Mouse (Mus musculus): Measurements from ENCODE around the gene Ptgds. TPM values are rescaled to one million over a fixed set of nuclear protein-coding genes. Genes with fewer than 3 reads are reported as not detected.

Ptgds gene
- polyA plus RNA-seq, 1 experiment from 2014 or later, result 0.80 TPM

DNA sequence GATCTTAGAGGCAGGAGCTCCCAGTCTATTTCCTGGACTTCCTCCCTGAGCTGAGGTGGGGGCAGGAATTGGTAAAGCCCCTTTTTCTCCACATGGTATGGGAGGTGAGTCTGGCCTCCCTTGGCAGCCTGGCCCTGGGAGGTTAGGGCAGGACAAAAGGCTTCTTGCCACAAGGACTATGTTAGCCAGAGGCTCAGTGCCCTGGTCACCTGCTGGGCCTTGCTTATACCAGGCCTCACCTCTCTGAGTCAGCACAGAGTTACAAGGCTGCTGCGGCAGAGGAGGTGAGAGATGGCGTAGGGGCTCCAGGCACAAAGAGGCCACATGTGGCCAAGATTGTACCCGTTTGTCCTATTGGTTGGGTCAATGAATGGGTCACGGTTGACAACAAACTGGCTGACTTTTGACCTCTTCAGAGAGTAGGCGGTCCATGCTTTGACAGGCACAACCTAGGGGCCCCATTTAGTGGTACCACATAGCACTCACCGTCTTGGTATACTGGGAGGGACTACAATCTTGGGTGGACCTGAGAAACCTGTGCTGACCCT lies 38.5 kb downstream of the Ptgds start:
- no peak for ATAC-seq (ENCODE audit: low FRiP score, low read depth)
- Histone ChIP-seq H3K9ac (no peak overlapping the region), H3K4me3 (no peak overlapping the region), H3K9me3 (no peaks in the 10 kb centered on the region), H3K4me2 (replicated peaks) (no peak overlapping the region), H3K36me3 (peaks cover 6% of the 10 kb centered on the region; the same call in 1 of the 2 replicates), H3K27ac (no peak overlapping the region), H3K4me1 (peaks cover 8% of the 10 kb centered on the region; the same call in 1 of the 2 replicates), H3K27me3 (peaks cover 31% of the 10 kb centered on the region)
- WGBS, result 62% methylated on average over 6 of the region's 6 CpGs

DNA sequence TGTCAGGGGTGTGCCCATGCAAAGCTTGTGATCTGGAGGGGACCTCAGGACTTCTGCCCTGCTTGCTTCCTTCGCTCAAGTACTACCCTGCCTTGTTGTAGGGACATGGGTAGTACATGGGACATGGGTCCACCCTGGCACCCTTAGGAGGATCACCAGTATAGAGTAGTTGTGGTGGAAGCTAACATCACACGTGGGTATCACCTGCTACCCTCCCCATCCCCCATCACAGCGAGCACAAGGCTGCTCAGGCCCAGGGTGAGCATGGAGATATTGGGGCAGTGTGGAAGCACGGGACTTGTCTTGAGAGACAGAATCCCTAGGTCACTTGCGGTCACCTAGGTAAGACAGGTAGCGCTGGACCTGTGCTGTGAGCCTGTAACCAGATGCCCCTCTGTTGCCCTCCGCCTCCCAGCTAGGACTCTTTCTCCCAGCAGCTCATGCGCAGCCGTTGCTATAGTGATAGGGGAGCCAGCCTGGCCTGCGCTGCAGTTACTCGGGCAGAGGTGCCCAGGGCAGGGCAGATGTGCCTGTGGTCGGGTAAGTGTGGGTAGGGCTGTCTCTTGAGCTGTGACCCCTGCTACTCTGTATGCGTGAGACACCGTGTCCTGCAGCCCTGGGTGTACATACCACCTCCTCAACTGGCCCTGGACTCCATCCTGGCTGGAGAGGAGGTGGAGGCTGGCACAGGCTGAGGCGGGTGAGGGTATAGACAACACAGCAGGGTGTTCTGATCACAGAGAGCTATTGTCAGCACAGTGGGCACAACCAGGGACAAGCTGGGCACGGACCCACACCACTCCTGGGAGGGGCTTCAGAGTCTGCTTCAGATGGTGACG lies 39.2 kb downstream of the Ptgds start:
- Histone ChIP-seq H3K9ac (no peak overlapping the region), H3K27me3 (peaks cover 38% of the 10 kb centered on the region), H3K4me2 (replicated peaks) (no peak overlapping the region), H3K4me1 (peaks cover 8% of the 10 kb centered on the region; the same call in 1 of the 2 replicates), H3K9me3 (no peaks in the 10 kb centered on the region), H3K4me3 (no peak overlapping the region), H3K36me3 (peaks cover 4% of the 10 kb centered on the region; the same call in 1 of the 2 replicates), H3K27ac (no peak overlapping the region)
- no peak for ATAC-seq (ENCODE audit: low FRiP score, low read depth)
- 76% methylated on average over 17 of the region's 17 CpGs for WGBS

- Histone ChIP-seq H3K4me2 (replicated peaks) (peak overlapping the region; percentile 90), H3K9ac (peak overlapping the region; percentile 77; the same call in 1 of the 2 replicates), H3K4me1 (peaks cover 8% of the 10 kb centered on the region; the same call in 1 of the 2 replicates), H3K36me3 (no peaks in the 10 kb centered on the region), H3K27me3 (peaks cover 48% of the 10 kb centered on the region), H3K9me3 (no peaks in the 10 kb centered on the region), H3K27ac (no peak overlapping the region), H3K4me3 (peak overlapping the region; percentile 71)
- ATAC-seq (ENCODE audit: low FRiP score, low read depth), result no peak
- WGBS, result 73% methylated on average over 5 of the region's 5 CpGs
These were observed 40.2 kb downstream of the Ptgds start for GRCm38 (mm10) chr2:25429435-25430180.

DNA sequence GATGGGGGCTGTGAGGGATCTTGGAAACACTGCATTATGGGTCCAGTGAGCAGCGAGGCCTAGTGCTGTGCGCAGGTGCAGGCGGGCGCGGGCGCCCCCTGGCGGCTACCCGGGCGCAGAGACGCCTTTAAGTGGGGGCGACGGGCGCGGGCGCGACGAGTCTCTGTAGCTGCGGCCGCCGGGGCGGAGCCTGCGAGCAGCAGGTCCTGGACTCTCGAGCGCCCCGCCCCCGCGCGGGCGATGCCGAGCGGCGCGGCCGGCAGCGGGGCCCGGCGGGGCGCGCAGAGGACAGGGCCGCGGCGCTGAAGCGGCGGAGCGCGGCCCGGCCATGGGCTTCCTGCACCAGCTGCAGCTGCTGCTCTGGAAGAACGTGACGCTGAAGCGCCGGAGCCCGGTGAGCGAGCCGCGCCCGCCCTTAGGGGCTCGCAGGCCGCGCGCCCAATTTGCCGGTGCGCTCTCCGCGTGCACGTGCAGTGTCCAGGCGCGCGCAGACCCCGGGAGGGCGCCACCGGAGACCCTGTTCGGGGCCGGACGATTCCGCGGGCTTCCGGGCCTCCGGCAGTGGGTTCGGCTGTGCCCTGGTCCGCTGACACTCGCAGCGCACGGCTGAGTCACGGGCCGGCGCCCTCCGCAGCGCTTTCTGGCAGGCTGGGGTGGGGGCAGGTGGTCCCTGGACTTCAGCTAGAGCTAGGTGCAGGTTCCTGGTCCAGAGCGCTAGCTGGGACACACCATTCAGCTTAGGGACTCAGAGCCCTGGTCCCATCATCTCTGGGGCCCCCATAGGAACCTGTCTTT lies 41.2 kb downstream of the Ptgds start, which contains the start of gene Abca2:
Abca2 (plus strand) TSS at position 262 of the 795 bp plus-strand sequence.
- Histone ChIP-seq H3K36me3 (no peaks in the 10 kb centered on the region), H3K27me3 (peaks cover 58% of the 10 kb centered on the region), H3K4me2 (replicated peaks) (peak within 1 kb of the TSS; percentile 90), H3K9me3 (no peaks in the 10 kb centered on the region), H3K4me1 (peaks cover 8% of the 10 kb centered on the region; the same call in 1 of the 2 replicates), H3K9ac (peak within 1 kb of the TSS; percentile 77), H3K4me3 (peak within 1 kb of the TSS; percentile 71), H3K27ac (no peak within 1 kb of the TSS)
- under 1% methylated on average over 76 of the region's 89 CpGs for WGBS
- ATAC-seq (ENCODE audit: low FRiP score, low read depth), result peak; percentile 89

GRCm38 (mm10) chr2:25427256-25427655 lies 42.6 kb downstream of the Ptgds start:
- Histone ChIP-seq H3K27me3 (peaks cover 72% of the 10 kb centered on the region), H3K9me3 (no peaks in the 10 kb centered on the region), H3K9ac (no peak overlapping the region), H3K4me1 (peaks cover 8% of the 10 kb centered on the region; the same call in 1 of the 2 replicates), H3K4me3 (no peak overlapping the region), H3K4me2 (replicated peaks) (no peak overlapping the region), H3K27ac (no peak overlapping the region), H3K36me3 (no peaks in the 10 kb centered on the region)
- WGBS, result 92% methylated on average over 5 of the region's 5 CpGs
- ATAC-seq (ENCODE audit: low FRiP score, low read depth), result no peak

- 34% methylated on average over 5 of the region's 5 CpGs for WGBS
These were observed 43.1 kb downstream of the Ptgds start for GRCm38 (mm10) chr2:25426721-25427191.

GRCm38 (mm10) chr2:25425481-25425880 lies 44.4 kb downstream of the Ptgds start:
- peaks cover 8% of the 10 kb centered on the region; the same call in 1 of the 2 replicates for H3K4me1 ChIP-seq
- 0 out of 2 replicates have a peak overlapping the region, but pooled peaks have one; percentile 35 for H3K9ac ChIP-seq
- peaks cover 61% of the 10 kb centered on the region for H3K27me3 ChIP-seq
- WGBS, result 55% methylated on average over 27 of the region's 27 CpGs
- H3K36me3 ChIP-seq, result no peaks in the 10 kb centered on the region
- H3K9me3 ChIP-seq, result no peaks in the 10 kb centered on the region
- H3K4me2 ChIP-seq (replicated peaks), result no peak overlapping the region
- ATAC-seq (ENCODE audit: low FRiP score, low read depth), result no peak
- no peak overlapping the region for H3K4me3 ChIP-seq
- H3K27ac ChIP-seq, result no peak overlapping the region

More at GRCm38 (mm10) chr2:25426721-25427191, 43.1 kb downstream of the Ptgds start:
- Histone ChIP-seq H3K4me3 (no peak overlapping the region), H3K27ac (no peak overlapping the region), H3K4me2 (replicated peaks) (no peak overlapping the region), H3K9ac (no peak overlapping the region), H3K36me3 (no peaks in the 10 kb centered on the region), H3K4me1 (peaks cover 8% of the 10 kb centered on the region; the same call in 1 of the 2 replicates), H3K9me3 (no peaks in the 10 kb centered on the region), H3K27me3 (peaks cover 71% of the 10 kb centered on the region)
- ATAC-seq (ENCODE audit: low FRiP score, low read depth), result no peak

DNA sequence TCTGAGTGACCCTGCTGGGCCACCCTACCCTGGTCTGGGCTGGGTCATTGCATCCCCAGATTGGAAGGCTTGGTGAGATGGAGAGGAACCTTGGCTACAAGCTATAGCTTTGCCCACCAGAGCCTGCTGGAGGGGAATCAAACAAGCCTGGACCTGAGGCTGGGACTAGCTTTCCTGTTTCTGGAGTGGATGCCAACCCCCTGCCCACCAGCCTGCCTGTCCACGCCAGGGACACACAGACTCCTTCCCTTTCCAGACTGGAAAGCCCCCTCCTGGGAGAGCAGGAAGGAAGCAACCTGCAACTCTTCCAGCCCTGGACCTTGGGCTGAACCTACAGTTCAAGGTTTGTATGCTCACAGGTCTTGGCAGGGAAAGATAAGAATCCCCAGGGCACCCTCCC lies 46.2 kb downstream of the Ptgds start:
- WGBS, result 71% methylated on average over 1 of the region's 1 CpGs
- Histone ChIP-seq H3K9ac (no peak overlapping the region), H3K4me2 (replicated peaks) (no peak overlapping the region), H3K4me3 (no peak overlapping the region), H3K4me1 (no peaks in the 10 kb centered on the region), H3K36me3 (no peaks in the 10 kb centered on the region), H3K27me3 (peaks cover 47% of the 10 kb centered on the region), H3K9me3 (no peaks in the 10 kb centered on the region), H3K27ac (no peak overlapping the region)
- no peak for ATAC-seq (ENCODE audit: low FRiP score, low read depth)

GRCm38 (mm10) chr2:25422587-25423410 lies 47.0 kb downstream of the Ptgds start, which contains the start of gene Fut7:
TSS of gene Fut7 (plus strand) at chr2:25423267.
- no peak for ATAC-seq (ENCODE audit: low FRiP score, low read depth)
- no peaks in the 10 kb centered on the region for H3K36me3 ChIP-seq
- WGBS, result 61% methylated on average over 17 of the region's 17 CpGs
- H3K4me3 ChIP-seq, result no peak within 1 kb of the TSS
- H3K9me3 ChIP-seq, result no peaks in the 10 kb centered on the region
- no peaks in the 10 kb centered on the region for H3K4me1 ChIP-seq
- H3K9ac ChIP-seq, result no peak within 1 kb of the TSS
- H3K27me3 ChIP-seq, result peaks cover 51% of the 10 kb centered on the region
- no peak within 1 kb of the TSS for H3K4me2 ChIP-seq (replicated peaks)
- H3K27ac ChIP-seq, result no peak within 1 kb of the TSS

DNA sequence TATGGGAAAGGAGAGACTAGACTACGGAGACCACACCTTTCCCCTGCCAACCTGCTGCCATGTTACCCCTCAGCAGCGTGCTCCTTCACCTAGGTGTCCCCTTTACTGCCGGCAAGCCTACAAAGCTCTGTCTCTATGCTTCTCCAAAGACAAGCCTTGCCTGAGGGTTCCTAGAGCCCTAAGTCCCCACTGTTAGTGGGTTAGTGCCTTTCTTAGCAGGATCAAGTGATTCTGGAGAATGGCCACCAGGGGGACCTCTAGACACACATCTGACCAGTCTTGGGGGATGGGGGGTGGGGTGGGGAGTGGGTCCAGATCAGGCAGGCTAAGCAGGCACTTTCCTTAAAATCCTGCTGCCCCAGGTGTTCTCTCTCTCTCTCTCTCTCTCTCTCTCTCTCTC lies 48.0 kb downstream of the Ptgds start:
- Histone ChIP-seq H3K4me2 (replicated peaks) (no peak overlapping the region), H3K27me3 (peaks cover 51% of the 10 kb centered on the region), H3K9ac (no peak overlapping the region), H3K27ac (no peak overlapping the region), H3K4me1 (no peaks in the 10 kb centered on the region), H3K4me3 (no peak overlapping the region), H3K9me3 (no peaks in the 10 kb centered on the region), H3K36me3 (no peaks in the 10 kb centered on the region)
- no peak for ATAC-seq (ENCODE audit: low FRiP score, low read depth)
- WGBS, result 14% methylated on average over 3 of the region's 3 CpGs
